Mouse (Mus musculus) kidney, adult 2 months (tissue): ENCODE measurements around the gene Egf. TPM values are rescaled to one million over a fixed set of nuclear protein-coding genes. Genes with fewer than 3 reads are reported as not detected.

Experiments used
- DNase-seq: peaks from one replicate; pipeline ENCODE4 v3.0.0; 2021
- H3K27ac ChIP-seq: fragments of 200-500 bp; 2 replicates; pipeline ENCODE4 v1.5.1; 2012; ENCODE audit warnings: low read depth, low read length, control low read depth, inconsistent platforms; ENCODE audit not compliant: insufficient read depth
- H3K27me3 ChIP-seq: fragments of 200-500 bp; replicated peaks from 2 replicates; pipeline ENCODE4 v1.6.1; 2012; ENCODE audit warnings: mild to moderate bottlenecking, moderate library complexity, low read length, inconsistent platforms; ENCODE audit not compliant: control insufficient read depth, insufficient read depth
- H3K36me3 ChIP-seq: fragments of 200-500 bp; 2 replicates; pipeline ENCODE4 v1.6.1; 2012; ENCODE audit warnings: mild to moderate bottlenecking, moderate library complexity, low read length, inconsistent platforms; ENCODE audit not compliant: control insufficient read depth, insufficient read depth
- H3K4me1 ChIP-seq: fragments of 200-500 bp; 2 replicates; pipeline ENCODE4 v1.6.1; 2011; ENCODE audit warnings: low read length; ENCODE audit not compliant: control insufficient read depth, insufficient read depth
- H3K4me3 ChIP-seq: fragments of 200-500 bp; 2 replicates; pipeline ENCODE4 v1.5.1; 2011; ENCODE audit warnings: mild to moderate bottlenecking, low read depth, low read length, control low read depth; ENCODE audit not compliant: insufficient read depth
- CTCF ChIP-seq: fragments of 200-500 bp; conservative IDR thresholded peaks from 2 replicates; pipeline ENCODE4 v1.5.1; 2011; ENCODE audit warnings: low read depth, mild to moderate bottlenecking, control low read depth, low read length, moderate library complexity, mixed read lengths; ENCODE audit not compliant: insufficient read depth, insufficient read length
- POLR2A ChIP-seq: fragments of 200-500 bp; IDR thresholded peaks from one replicate; pipeline ENCODE4 v1.6.1; 2011; ENCODE audit warnings: low read depth, low read length, control low read depth
- WGBS: fragments of 180-500 bp; shearing (Covaris S2); methylation state at CpG from one replicate; pipeline ENCODE4 v1.1.7; 2018; 5-methylcytosine and 5-hydroxymethylcytosine counted together
- polyA plus RNA-seq: library from polyadenylated mRNA; depleted of rRNA; stranded (reverse); fragments of >200 nt; gene quantifications from 2 replicates; pipeline ENCODE4 v1.2.3, GENCODE M21; 2012

Egf gene
- polyA plus RNA-seq, 1 experiment = 917 TPM

DNA sequence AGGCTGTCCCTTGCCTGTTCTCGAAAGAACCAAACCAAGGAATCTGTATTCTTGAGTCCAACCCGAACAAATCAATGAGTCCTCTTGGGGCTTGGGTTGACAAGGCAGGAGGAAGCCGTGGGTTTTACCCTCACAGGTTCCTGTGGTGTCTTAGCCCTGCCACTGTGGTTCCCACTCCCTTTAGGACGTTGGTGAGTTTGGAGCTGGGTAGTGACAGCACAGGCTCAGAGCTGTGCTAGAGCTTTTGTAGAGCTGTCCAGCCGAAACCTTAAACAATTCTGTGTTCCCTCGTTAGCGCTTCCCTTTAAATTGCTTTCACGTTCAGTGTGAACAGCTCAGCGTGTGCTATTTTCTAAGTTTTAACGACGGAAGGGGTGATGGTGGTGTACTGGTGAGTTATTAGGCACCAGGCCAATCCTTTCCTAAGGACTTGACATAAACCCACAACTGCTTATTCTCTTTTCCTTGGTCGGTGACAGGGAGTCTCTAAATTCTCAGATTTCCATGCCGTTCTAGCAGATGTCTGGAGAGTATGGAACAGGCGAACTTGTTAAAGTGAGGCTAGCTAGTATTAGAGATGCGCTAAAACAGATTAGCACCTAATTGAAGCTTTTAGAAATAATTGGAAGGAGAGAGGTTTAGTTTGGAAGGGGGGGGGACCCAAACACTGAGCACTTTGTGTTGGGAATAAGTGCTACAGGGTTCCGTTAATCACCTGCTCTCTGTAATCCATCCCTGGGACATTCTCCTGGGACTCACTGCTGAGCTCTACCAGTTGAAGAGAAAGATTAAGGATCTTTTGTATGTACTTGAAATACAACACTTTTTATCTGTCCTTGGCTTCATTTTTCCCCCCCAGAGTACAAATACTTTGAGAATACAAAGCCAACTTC, 16.6 kb downstream of the Egf start:
- WGBS = 56% methylated on average over 16 of the region's 16 CpGs
- Histone ChIP-seq H3K27ac (0 out of 2 replicates have a peak overlapping the region, but pooled peaks have one; percentile 3), H3K4me1 (no peaks in the 10 kb centered on the region)

DNA sequence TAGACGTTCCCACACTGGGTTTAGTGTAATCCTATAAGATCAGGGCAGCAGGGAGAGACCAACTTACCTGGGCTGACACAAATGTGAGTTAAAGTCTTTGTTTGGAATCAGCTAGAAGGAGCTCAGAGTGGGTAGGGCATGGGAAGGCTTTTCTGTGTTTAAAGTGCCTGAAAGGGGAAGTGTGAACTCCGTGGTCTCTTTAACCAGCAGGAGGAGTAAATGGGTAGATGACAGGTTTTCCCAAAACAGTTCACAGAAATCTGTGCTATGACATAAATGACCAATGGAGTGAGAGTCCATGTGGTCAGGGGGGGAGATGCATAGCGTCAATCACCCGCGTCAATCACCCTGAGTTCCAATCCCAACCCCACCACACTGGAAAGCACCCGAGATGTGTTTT, 23.5 kb downstream of the Egf start:
- no peak overlapping the region for H3K27ac ChIP-seq
- no peaks in the 10 kb centered on the region for H3K4me1 ChIP-seq
- no peak for DNase-seq
- 81% methylated on average over 6 of the region's 6 CpGs for WGBS
- no peak for TF ChIP-seq POLR2A
- TF ChIP-seq CTCF = no peak
- H3K36me3 ChIP-seq = peaks cover 2% of the 10 kb centered on the region; the same call in 1 of the 2 replicates
- no peaks in the 10 kb centered on the region for H3K27me3 ChIP-seq
- no peak overlapping the region for H3K4me3 ChIP-seq

More for the DNA sequence above, 16.6 kb downstream of the Egf start:
- H3K27me3 ChIP-seq = no peaks in the 10 kb centered on the region
- TF ChIP-seq POLR2A = no peak
- no peak overlapping the region for H3K4me3 ChIP-seq
- DNase-seq = no peak
- H3K36me3 ChIP-seq = peaks cover 4% of the 10 kb centered on the region; the same call in 1 of the 2 replicates

DNA sequence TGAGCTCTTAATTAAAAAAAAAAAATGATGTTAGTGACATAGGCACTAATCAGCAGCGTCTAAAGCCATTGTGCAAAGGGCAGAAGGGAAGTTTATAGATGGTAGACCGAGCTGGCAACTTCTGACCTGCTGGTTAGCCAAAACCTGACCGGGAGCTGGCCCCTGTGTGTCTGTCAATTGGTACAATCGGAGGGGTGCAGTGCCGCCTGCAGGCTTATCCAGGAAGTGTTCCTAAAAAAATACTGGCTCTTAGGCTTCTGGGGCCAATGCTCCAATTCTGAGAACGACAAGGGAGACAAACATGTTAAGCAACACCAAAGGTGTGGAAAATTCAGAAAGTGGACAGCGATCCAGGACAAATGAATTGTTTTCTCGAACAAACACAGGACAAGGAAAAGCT, 24.7 kb downstream of the Egf start:
- TF ChIP-seq POLR2A (no peak), CTCF (peak; percentile 56)
- no peaks in the 10 kb centered on the region for H3K27me3 ChIP-seq
- no peaks in the 10 kb centered on the region; the same call in 1 of the 2 replicates for H3K36me3 ChIP-seq
- 26% methylated on average over 8 of the region's 8 CpGs for WGBS
- DNase-seq = peak; percentile 50
- no peak overlapping the region for H3K27ac ChIP-seq
- no peaks in the 10 kb centered on the region for H3K4me1 ChIP-seq
- H3K4me3 ChIP-seq = no peak overlapping the region

DNA sequence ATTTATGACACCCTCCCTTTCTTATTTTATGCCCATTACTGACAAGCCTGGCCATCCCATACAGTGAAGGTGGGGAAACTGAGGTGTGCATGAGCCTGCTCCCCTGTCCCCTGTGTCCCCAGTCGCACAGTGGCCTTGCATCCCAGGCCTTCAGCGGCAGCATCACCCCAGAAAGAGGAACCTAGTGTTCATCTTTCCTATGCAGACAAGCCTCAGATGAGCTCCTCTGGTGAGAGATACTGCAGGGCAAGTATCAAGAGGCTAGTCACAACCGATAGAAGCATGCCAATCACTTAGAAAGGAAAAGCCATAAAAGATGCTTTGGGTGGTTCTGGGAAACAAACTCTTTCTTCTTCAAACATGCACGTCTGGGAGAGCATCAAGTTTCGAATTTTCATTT, 25.2 kb downstream of the Egf start:
- Histone ChIP-seq H3K4me1 (no peaks in the 10 kb centered on the region), H3K36me3 (no peaks in the 10 kb centered on the region; the same call in 1 of the 2 replicates), H3K4me3 (no peak overlapping the region), H3K27me3 (no peaks in the 10 kb centered on the region), H3K27ac (no peak overlapping the region)
- no peak for TF ChIP-seq POLR2A
- 80% methylated on average over 5 of the region's 5 CpGs for WGBS
- no peak for DNase-seq

DNA sequence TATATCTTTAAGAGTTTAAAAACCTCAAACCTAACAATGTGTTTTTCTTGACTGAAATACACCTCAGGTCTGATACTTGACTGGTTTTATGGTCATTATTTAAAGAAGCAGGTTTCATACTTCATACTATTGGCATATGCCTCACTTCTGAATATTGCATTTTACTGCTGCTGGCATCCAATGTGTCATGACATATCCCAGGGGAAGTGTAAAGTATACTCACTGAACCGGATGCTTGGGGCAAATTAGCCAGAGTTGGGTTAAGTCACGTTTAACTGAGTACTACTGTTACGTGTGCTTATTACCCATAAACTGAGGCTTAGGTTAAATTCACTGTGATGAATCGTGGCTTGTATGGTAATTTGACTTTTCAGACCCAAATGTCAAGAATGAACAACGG, 29.5 kb downstream of the Egf start:
- no peaks in the 10 kb centered on the region for H3K36me3 ChIP-seq
- H3K4me1 ChIP-seq = no peaks in the 10 kb centered on the region; the same call in 1 of the 2 replicates
- H3K4me3 ChIP-seq = no peak overlapping the region
- 59% methylated on average over 5 of the region's 5 CpGs for WGBS
- no peak for TF ChIP-seq CTCF
- peak; percentile 2 for TF ChIP-seq POLR2A
- H3K27ac ChIP-seq = no peak overlapping the region
- no peaks in the 10 kb centered on the region for H3K27me3 ChIP-seq
- DNase-seq = no peak

DNA sequence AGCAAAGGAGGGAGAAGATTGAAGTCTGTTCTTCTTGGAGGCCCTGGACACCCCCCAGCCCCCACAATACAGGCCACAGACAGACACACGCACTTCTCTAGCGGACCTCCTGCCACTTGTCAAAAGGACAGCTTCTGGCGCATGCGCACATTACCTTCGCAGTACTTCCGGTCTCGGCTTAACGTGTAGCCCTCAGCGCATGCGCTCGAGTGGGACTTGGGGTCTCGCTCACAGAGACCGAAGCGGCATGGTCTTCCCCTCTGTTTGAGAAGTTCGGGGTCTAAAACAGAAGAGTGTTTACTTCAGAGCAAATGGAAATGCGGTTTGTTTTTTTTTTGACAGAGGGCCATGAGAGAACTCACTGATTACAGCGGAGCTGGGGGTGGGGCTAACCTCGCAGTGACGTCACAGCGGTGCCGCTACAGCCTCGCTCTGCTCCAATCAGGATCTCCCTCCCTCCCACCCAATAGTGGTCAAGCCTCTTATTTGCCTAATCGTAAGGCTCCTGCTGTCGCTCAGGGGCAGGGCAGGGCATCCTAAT, 30.1 kb downstream of the Egf start:
- Histone ChIP-seq H3K27ac (peak overlapping the region; percentile 75), H3K4me3 (peak overlapping the region; percentile 50), H3K36me3 (no peaks in the 10 kb centered on the region; the same call in 1 of the 2 replicates), H3K27me3 (no peaks in the 10 kb centered on the region), H3K4me1 (no peaks in the 10 kb centered on the region; the same call in 1 of the 2 replicates)
- WGBS = 2% methylated on average over 24 of the region's 24 CpGs
- peak; percentile 96 for DNase-seq
- TF ChIP-seq CTCF = no peak
- TF ChIP-seq POLR2A = peak; percentile 56

DNA sequence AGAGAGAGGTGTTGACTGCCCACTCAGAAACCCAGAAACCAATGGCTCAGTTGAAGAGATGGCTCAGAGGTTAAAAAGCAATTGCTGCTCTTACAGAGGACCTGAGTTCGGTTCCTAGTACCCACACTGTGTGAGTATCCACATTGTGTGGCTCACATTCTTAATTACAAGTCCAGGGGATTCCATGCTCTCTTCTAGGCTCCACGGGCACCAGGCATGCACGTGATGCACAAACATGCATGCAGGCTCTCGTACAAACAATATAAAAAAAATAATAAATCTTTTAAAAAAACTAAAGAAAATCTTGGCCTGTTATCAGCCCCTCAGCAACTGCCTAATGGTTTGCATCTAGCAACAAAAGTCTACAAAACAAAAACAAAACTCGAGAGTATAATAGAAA, 30.6 kb downstream of the Egf start:
- Histone ChIP-seq H3K36me3 (peaks cover 2% of the 10 kb centered on the region; the same call in 1 of the 2 replicates), H3K27me3 (no peaks in the 10 kb centered on the region), H3K4me1 (no peaks in the 10 kb centered on the region; the same call in 1 of the 2 replicates), H3K27ac (peak overlapping the region; percentile 75; the same call in 1 of the 2 replicates), H3K4me3 (peak overlapping the region; percentile 50)
- TF ChIP-seq CTCF = no peak
- no peak for TF ChIP-seq POLR2A
- 52% methylated on average over 5 of the region's 5 CpGs for WGBS
- DNase-seq = no peak
